Mouse (Mus musculus): ENCODE measurements at regions not wholly inside any gene's neighbourhood (a gene's known extent, or its start where the extent isn't known, plus 50 kb on each side); places are given as distances from the start of the nearest gene placed in this dataset.

DNA sequence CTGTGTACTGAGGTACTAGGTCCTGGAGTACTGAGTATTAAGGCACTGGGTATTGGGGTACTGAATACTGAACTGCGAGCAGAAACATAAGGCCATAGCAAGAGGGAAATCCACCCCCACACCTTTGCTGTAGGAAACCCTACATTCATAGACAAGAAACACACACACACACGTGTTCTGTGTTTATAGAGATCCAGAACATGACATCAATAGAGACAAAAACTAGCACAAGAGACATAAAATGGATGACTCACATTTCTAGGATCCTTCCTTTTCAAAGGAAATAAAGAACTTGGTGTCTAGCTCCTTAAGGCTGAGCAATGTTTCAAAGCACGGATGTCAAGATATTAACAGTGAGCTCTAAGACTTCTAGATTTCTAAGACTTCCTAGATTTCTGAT, 49.9 kb upstream of the Nepro start:
- H3K27me3 ChIP-seq (ENCODE audit: control insufficient read depth, insufficient read depth, low read length), result no peaks in the 10 kb centered on the region
- no peaks in the 10 kb centered on the region for H3K36me3 ChIP-seq (ENCODE audit: control insufficient read depth, insufficient read depth, low read length)
- H3K27ac ChIP-seq (ENCODE audit: control insufficient read depth, insufficient read depth, low read length), result no peak overlapping the region
- DNase-seq, result no peak
- H3K4me3 ChIP-seq (ENCODE audit: control insufficient read depth, insufficient read depth, low read length), result no peak overlapping the region
- H3K4me1 ChIP-seq (replicated peaks; ENCODE audit: control insufficient read depth, insufficient read depth, low read length), result peaks cover 2% of the 10 kb centered on the region; the same call in 1 of the 2 replicates
- TF ChIP-seq CTCF (IDR thresholded peaks at IDR 0.05; ENCODE audit: borderline replicate concordance, control insufficient read depth, extremely low read depth, insufficient read depth, low read length, poor library complexity) (no peak), POLR2A (IDR thresholded peaks at IDR 0.05; ENCODE audit: control insufficient read depth, extremely low read depth, insufficient read depth, low read length, poor library complexity) (no peak)
- WGBS, result 93% methylated on average over 3 of the region's 3 CpGs

DNA sequence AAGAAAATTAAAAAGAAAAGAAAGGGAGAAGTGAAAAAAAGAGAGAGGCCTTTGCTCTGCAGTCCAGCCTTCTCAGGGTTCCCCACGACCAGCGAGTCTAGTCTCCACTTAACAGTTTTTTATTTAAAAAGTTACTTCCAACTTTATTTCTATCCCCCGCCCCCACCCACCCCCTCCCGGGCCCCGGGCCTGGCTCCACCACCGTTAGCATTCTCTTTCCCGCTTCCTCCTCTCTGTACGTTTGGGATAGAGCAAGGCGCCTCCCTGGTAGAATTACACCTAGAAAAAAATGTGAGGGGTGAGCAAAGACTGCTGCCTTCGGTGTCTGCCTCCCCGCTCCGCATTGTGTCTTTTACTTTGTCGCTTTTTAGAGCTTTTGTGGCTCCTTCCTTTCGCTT, 51.7 kb upstream of the Nepro start:
- Histone ChIP-seq H3K27ac (ENCODE audit: control insufficient read depth, insufficient read depth, low read length) (no peak overlapping the region), H3K4me1 (replicated peaks; ENCODE audit: control insufficient read depth, insufficient read depth, low read length) (peaks cover 2% of the 10 kb centered on the region; the same call in 1 of the 2 replicates), H3K27me3 (ENCODE audit: control insufficient read depth, insufficient read depth, low read length) (no peaks in the 10 kb centered on the region), H3K4me3 (ENCODE audit: control insufficient read depth, insufficient read depth, low read length) (peak overlapping the region; percentile 19), H3K36me3 (ENCODE audit: control insufficient read depth, insufficient read depth, low read length) (no peaks in the 10 kb centered on the region)
- no peak for DNase-seq
- WGBS, result 21% methylated on average over 14 of the region's 14 CpGs
- no peak for TF ChIP-seq CTCF (IDR thresholded peaks at IDR 0.05; ENCODE audit: borderline replicate concordance, control insufficient read depth, extremely low read depth, insufficient read depth, low read length, poor library complexity)
- TF ChIP-seq POLR2A (IDR thresholded peaks at IDR 0.05; ENCODE audit: control insufficient read depth, extremely low read depth, insufficient read depth, low read length, poor library complexity), result no peak

DNA sequence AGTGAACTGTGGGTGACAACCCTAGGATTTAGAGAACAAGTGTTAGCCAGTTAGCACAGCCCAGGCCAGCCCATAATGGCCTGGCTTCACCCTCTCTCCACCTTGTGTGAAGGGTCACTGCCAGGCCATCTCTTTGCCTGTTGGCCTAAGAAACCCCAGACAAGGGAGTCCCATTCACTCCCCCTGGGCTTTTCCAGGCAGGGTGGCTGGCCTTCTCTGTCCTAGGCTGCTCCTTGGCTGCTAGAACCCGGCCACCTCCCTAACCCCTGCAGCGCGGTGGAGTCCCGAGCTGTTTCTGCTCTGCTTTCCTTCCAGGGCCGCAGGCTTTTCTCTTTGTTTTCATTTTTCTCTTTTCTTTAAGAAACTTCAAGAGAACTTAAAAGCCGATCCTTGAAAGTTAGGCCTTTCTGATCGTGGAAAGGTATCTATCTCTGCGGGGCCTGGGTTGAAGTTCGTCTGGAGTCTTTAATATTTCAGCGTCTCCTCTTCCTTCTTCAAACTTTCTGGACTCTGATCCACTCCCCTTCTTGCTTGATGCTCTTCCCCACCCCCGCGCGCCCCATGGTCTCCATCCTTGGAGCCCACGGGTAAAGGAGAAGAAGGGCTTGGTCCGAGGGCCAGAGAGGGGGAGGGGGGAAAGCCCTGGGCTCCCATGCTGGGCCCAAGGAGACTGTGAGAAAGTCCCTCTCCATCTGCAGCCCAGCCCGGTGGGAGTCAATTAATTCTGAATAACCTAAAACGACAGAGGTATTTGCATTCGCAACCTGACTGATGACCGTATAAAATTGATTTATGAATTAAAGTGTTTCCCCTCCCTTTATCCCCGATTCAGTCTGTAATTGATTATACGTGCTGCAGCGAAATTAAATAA, 52.3 kb upstream of the Nepro start:
- Histone ChIP-seq H3K36me3 (ENCODE audit: control insufficient read depth, insufficient read depth, low read length) (no peaks in the 10 kb centered on the region), H3K4me1 (replicated peaks; ENCODE audit: control insufficient read depth, insufficient read depth, low read length) (peaks cover 2% of the 10 kb centered on the region; the same call in 1 of the 2 replicates), H3K27me3 (ENCODE audit: control insufficient read depth, insufficient read depth, low read length) (no peaks in the 10 kb centered on the region), H3K27ac (ENCODE audit: control insufficient read depth, insufficient read depth, low read length) (no peak overlapping the region), H3K4me3 (ENCODE audit: control insufficient read depth, insufficient read depth, low read length) (no peak overlapping the region)
- no peak for DNase-seq
- no peak for TF ChIP-seq POLR2A (IDR thresholded peaks at IDR 0.05; ENCODE audit: control insufficient read depth, extremely low read depth, insufficient read depth, low read length, poor library complexity)
- no peak for TF ChIP-seq CTCF (IDR thresholded peaks at IDR 0.05; ENCODE audit: borderline replicate concordance, control insufficient read depth, extremely low read depth, insufficient read depth, low read length, poor library complexity)
- 86% methylated on average over 22 of the region's 22 CpGs for WGBS

DNA sequence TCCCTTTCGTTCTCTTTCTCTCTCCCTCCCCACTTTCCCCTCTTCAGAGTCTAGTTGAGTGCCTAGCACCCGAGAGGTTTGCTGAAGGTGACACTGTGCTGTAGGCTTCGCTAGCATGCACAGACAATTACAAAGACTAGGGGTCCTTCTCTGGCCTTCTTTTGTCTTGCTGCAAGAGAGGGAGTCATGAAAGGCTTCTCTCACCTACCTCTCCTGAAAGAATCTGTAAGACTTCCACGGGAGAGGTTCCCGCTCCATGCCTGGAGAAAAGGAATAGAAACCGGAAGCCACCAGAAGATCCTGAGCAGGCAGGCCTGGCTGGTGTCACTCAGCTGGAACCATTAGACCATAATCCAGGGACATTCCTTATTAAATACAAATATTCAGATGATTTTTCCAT, 56.0 kb upstream of the Nepro start:
- no peak for DNase-seq
- TF ChIP-seq POLR2A (IDR thresholded peaks at IDR 0.05; ENCODE audit: control insufficient read depth, extremely low read depth, insufficient read depth, low read length, poor library complexity) (no peak), CTCF (IDR thresholded peaks at IDR 0.05; ENCODE audit: borderline replicate concordance, control insufficient read depth, extremely low read depth, insufficient read depth, low read length, poor library complexity) (no peak)
- Histone ChIP-seq H3K27me3 (ENCODE audit: control insufficient read depth, insufficient read depth, low read length) (no peaks in the 10 kb centered on the region), H3K36me3 (ENCODE audit: control insufficient read depth, insufficient read depth, low read length) (no peaks in the 10 kb centered on the region), H3K27ac (ENCODE audit: control insufficient read depth, insufficient read depth, low read length) (no peak overlapping the region), H3K4me3 (ENCODE audit: control insufficient read depth, insufficient read depth, low read length) (no peak overlapping the region), H3K4me1 (replicated peaks; ENCODE audit: control insufficient read depth, insufficient read depth, low read length) (peaks cover 2% of the 10 kb centered on the region; the same call in 1 of the 2 replicates)
- WGBS, result 96% methylated on average over 6 of the region's 6 CpGs

DNA sequence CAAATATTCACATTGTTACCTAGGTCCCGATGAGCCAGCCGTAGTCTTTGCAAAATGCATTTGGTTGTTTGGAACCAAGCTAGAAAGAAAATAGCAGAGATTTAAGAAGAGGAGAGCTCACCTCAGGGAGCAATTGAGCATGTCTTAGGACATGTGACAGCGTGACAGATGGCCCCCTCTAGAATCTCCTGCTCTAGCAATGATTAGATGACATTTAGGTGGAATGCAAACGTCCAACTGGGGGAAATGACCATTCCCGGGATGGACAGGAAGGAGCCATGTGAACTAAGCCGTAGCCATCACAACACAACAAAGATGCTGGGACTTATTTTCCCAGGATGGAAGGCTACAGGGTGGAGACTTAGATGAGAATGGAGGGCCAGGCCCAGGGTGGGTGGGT, 57.0 kb upstream of the Nepro start:
- no peaks in the 10 kb centered on the region for H3K27me3 ChIP-seq (ENCODE audit: control insufficient read depth, insufficient read depth, low read length)
- no peak for DNase-seq
- peaks cover 2% of the 10 kb centered on the region; the same call in 1 of the 2 replicates for H3K4me1 ChIP-seq (replicated peaks; ENCODE audit: control insufficient read depth, insufficient read depth, low read length)
- H3K27ac ChIP-seq (ENCODE audit: control insufficient read depth, insufficient read depth, low read length), result no peak overlapping the region
- no peaks in the 10 kb centered on the region for H3K36me3 ChIP-seq (ENCODE audit: control insufficient read depth, insufficient read depth, low read length)
- H3K4me3 ChIP-seq (ENCODE audit: control insufficient read depth, insufficient read depth, low read length), result no peak overlapping the region
- 90% methylated on average over 6 of the region's 6 CpGs for WGBS
- TF ChIP-seq CTCF (IDR thresholded peaks at IDR 0.05; ENCODE audit: borderline replicate concordance, control insufficient read depth, extremely low read depth, insufficient read depth, low read length, poor library complexity) (no peak), POLR2A (IDR thresholded peaks at IDR 0.05; ENCODE audit: control insufficient read depth, extremely low read depth, insufficient read depth, low read length, poor library complexity) (no peak)

DNA sequence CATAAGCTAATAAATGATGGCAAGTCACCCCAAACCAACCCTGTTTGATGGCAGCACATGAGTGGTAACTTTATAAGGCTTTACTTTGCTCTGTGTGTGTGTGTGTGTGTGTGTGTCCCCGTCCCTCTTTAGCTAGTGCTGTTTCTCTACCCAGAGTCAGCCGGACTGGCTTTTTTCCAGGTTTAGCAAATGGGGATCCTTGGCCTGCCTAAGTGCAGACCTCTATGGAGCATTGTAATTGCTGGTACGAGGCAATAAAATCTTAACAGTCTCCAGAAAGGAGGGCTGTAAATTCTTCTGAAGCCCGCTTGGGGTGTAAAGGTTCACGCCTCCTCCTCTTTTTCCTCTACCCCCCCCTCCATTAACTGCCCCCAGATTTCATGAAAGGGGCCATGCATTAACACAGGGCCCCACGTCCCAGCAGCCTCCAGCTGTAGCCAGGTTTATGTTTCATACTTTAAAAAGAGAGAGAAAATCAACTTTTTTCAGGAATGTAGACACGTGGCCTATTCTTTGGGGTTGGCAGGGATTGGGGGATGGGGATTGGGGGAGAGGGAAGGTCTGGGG, 57.6 kb upstream of the Nepro start:
- no peak overlapping the region for H3K4me3 ChIP-seq (ENCODE audit: control insufficient read depth, insufficient read depth, low read length)
- no peak overlapping the region for H3K27ac ChIP-seq (ENCODE audit: control insufficient read depth, insufficient read depth, low read length)
- H3K36me3 ChIP-seq (ENCODE audit: control insufficient read depth, insufficient read depth, low read length), result no peaks in the 10 kb centered on the region
- whole genome bisulfite sequencing, result 94% methylated on average over 7 of the region's 7 CpGs
- no peaks in the 10 kb centered on the region for H3K27me3 ChIP-seq (ENCODE audit: control insufficient read depth, insufficient read depth, low read length)
- H3K4me1 ChIP-seq (replicated peaks; ENCODE audit: control insufficient read depth, insufficient read depth, low read length), result no peaks in the 10 kb centered on the region
- DNase-seq, result no peak
- TF ChIP-seq POLR2A (IDR thresholded peaks at IDR 0.05; ENCODE audit: control insufficient read depth, extremely low read depth, insufficient read depth, low read length, poor library complexity) (no peak), CTCF (IDR thresholded peaks at IDR 0.05; ENCODE audit: borderline replicate concordance, control insufficient read depth, extremely low read depth, insufficient read depth, low read length, poor library complexity) (no peak)
